Mouse (Mus musculus) liver, embryonic 11.5 days (tissue): Measurements from ENCODE around the gene Rapgef1. TPM values are rescaled to one million over a fixed set of nuclear protein-coding genes. Genes with fewer than 3 reads are reported as not detected.

ENCODE experiments used
- ATAC-seq: fragments of 200-750 bp; cut with Nextera tagmentation; replicated peaks from 2 replicates; pipeline ENCODE4 v1.8.0; 2017; ENCODE audit warnings: moderate number of reproducible peaks, mild to moderate bottlenecking, moderate TSS enrichment, moderate library complexity; ENCODE audit not compliant: low FRiP score
- DNase-seq: peaks from one replicate; pipeline ENCODE4 v3.0.0-alpha.2; 2017; ENCODE audit warnings: low spot score
- H3K27ac ChIP-seq: fragments of 300-500 bp; sonication (generic); 2 replicates; pipeline ENCODE4 v1.5.1; 2014; ENCODE audit warnings: mild to moderate bottlenecking, low read depth, low read length, control low read depth
- H3K27me3 ChIP-seq: fragments of 300-500 bp; sonication (generic); replicated peaks from 2 replicates; pipeline ENCODE4 v1.6.1; 2014; ENCODE audit warnings: low read length, mixed read lengths; ENCODE audit not compliant: control insufficient read depth, insufficient read depth
- H3K36me3 ChIP-seq: fragments of 300-500 bp; sonication (generic); 2 replicates; pipeline ENCODE4 v1.6.1; 2014; ENCODE audit warnings: mild to moderate bottlenecking, low read length, moderate library complexity, mixed read lengths; ENCODE audit not compliant: control insufficient read depth, insufficient read depth
- H3K4me1 ChIP-seq: fragments of 300-500 bp; sonication (generic); replicated peaks from 2 replicates; pipeline ENCODE4 v1.6.1; 2014; ENCODE audit warnings: low read length, mixed read lengths; ENCODE audit not compliant: control insufficient read depth, insufficient read depth
- H3K4me2 ChIP-seq: fragments of 300-500 bp; sonication (generic); 2 replicates; pipeline ENCODE4 v1.6.1; 2014; ENCODE audit warnings: mild to moderate bottlenecking, control low read depth, moderate library complexity
- H3K4me3 ChIP-seq: fragments of 300-500 bp; sonication (generic); 2 replicates; pipeline ENCODE4 v1.5.1; 2014; ENCODE audit warnings: low read depth, low read length, control low read depth
- H3K9ac ChIP-seq: fragments of 300-500 bp; sonication (generic); 2 replicates; pipeline ENCODE4 v1.6.1; 2014; ENCODE audit warnings: low read depth, low read length, control low read depth
- H3K9me3 ChIP-seq: fragments of 300-500 bp; sonication (generic); 2 replicates; pipeline ENCODE4 v1.6.1; 2016; ENCODE audit warnings: low read length, inconsistent platforms, mixed read lengths; ENCODE audit not compliant: control insufficient read depth
- WGBS: fragments of 180-500 bp; shearing (Covaris S2); extraction: QIAGEN DNeasy Blood & Tissue Kit; methylation state at CpG from one replicate; pipeline ENCODE4 v1.1.7; 2014; 5-methylcytosine and 5-hydroxymethylcytosine counted together
- polyA plus RNA-seq: library from polyadenylated mRNA; unstranded; fragments of >200 nt; fragmentation: Nextera tagmentation; extraction: Ambion mirVana; gene quantifications from 2 replicates; pipeline ENCODE4 v1.2.1, GENCODE M21; 2014

Rapgef1 gene
- polyA plus RNA-seq, 1 experiment from 2014 or later: 16.5 TPM

- no peaks in the 10 kb centered on the region for H3K9me3 ChIP-seq
- no peak for ATAC-seq
- WGBS: 80% methylated on average over 1 of the region's 1 CpGs
Measured at GRCm38 (mm10) chr2:29657089-29657488, 37.6 kb downstream of the Rapgef1 start.

DNA sequence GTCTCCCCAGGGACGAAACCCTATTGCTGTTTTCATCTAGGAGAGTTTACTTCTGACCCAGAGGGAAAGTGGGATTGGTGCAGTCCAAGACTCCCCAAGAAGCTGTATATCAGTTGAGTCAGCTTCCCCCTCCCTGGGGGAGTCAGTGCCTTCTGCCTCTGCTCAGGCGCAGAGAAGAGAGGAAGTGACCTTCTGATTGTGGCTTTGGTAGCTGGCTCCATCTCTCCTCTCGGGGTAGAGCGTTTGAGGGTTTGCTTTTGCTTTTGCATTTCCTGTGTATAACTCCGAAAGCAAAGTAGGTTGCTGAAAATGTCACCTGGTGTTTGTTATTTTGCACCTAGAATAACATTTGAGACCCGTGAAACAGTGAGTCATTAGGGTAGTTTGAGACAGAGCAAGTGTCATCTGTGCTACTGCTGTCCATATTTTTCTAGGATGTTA lies 42.3 kb downstream of the Rapgef1 start:
- no peak overlapping the region for H3K4me3 ChIP-seq
- H3K4me1 ChIP-seq: peaks cover 40% of the 10 kb centered on the region
- no peak overlapping the region for H3K9ac ChIP-seq
- no peaks in the 10 kb centered on the region; the same call in 1 of the 2 replicates for H3K36me3 ChIP-seq
- ATAC-seq (no peak), DNase-seq (no peak)
- no peaks in the 10 kb centered on the region for H3K27me3 ChIP-seq
- WGBS: 49% methylated on average over 6 of the region's 6 CpGs
- H3K27ac ChIP-seq: no peak overlapping the region
- peak overlapping the region; percentile 1; the same call in 1 of the 2 replicates for H3K4me2 ChIP-seq
- H3K9me3 ChIP-seq: no peaks in the 10 kb centered on the region

More at GRCm38 (mm10) chr2:29657089-29657488, 37.6 kb downstream of the Rapgef1 start:
- H3K4me3 ChIP-seq: no peak overlapping the region
- H3K27me3 ChIP-seq: no peaks in the 10 kb centered on the region
- H3K36me3 ChIP-seq: no peaks in the 10 kb centered on the region
- no peak overlapping the region for H3K9ac ChIP-seq
- H3K27ac ChIP-seq: no peak overlapping the region
- peaks cover 16% of the 10 kb centered on the region for H3K4me1 ChIP-seq
- no peak overlapping the region for H3K4me2 ChIP-seq
- DNase-seq: no peak

- H3K9me3 ChIP-seq: no peaks in the 10 kb centered on the region
- no peak overlapping the region for H3K4me3 ChIP-seq
- H3K36me3 ChIP-seq: no peaks in the 10 kb centered on the region; the same call in 1 of the 2 replicates
- peaks cover 50% of the 10 kb centered on the region for H3K4me1 ChIP-seq
- no peak overlapping the region for H3K9ac ChIP-seq
- ATAC-seq: no peak
- 43% methylated on average over 4 of the region's 4 CpGs for whole genome bisulfite sequencing
- no peak overlapping the region; the same call in 1 of the 2 replicates for H3K27ac ChIP-seq
- H3K4me2 ChIP-seq: no peak overlapping the region
- H3K27me3 ChIP-seq: no peaks in the 10 kb centered on the region
- DNase-seq: no peak
Measured at GRCm38 (mm10) chr2:29663260-29663877, 43.8 kb downstream of the Rapgef1 start.

DNA sequence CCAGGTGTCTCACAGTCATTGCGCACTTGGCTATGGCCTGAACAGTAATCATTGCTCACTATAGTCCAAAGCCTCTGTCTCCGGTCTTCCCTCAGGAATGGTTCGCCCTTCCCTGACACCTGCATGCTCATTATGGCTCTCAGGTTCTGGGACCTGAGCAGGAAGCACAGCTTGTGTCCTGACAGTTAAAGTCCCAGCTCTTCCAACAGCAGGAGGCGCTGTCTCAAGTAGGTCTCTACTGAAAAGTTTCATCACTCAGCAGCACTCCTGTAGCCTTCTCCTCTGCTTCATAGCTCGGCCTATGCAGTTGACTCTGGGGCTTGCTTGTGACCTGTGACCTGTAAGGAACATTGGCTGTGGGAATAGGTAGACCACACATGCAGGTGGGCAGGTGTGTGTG lies 45.9 kb downstream of the Rapgef1 start:
- H3K4me1 ChIP-seq: peaks cover 53% of the 10 kb centered on the region
- H3K9me3 ChIP-seq: no peaks in the 10 kb centered on the region
- no peak overlapping the region for H3K4me3 ChIP-seq
- H3K9ac ChIP-seq: no peak overlapping the region
- no peak for ATAC-seq
- no peak for DNase-seq
- H3K4me2 ChIP-seq: no peak overlapping the region
- no peak overlapping the region for H3K27ac ChIP-seq
- WGBS: 83% methylated on average over 5 of the region's 5 CpGs
- no peaks in the 10 kb centered on the region for H3K27me3 ChIP-seq
- H3K36me3 ChIP-seq: no peaks in the 10 kb centered on the region; the same call in 1 of the 2 replicates

DNA sequence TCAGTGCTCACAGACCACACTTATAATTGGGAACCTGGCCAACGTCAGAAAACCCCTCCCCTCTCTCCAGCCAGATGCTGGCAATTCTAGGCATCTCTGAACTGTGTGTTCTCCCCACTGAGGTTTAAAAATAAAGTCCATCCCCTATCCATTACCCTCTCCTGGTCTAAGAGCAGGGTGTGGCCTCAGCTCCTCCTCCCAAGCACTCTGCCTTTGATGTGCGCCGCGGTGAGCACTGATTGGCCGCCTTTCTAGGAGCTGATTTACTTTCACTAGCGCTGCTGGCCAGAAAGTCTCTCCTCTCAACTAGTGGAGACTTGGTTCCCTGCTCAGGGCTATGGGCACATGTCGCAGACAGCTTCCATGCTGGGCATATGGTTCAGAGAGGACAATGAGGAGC lies 47.1 kb downstream of the Rapgef1 start:
- Histone ChIP-seq H3K4me3 (no peak overlapping the region), H3K27me3 (no peaks in the 10 kb centered on the region), H3K36me3 (no peaks in the 10 kb centered on the region; the same call in 1 of the 2 replicates), H3K4me1 (peaks cover 48% of the 10 kb centered on the region), H3K4me2 (no peak overlapping the region), H3K9ac (no peak overlapping the region), H3K9me3 (no peaks in the 10 kb centered on the region), H3K27ac (no peak overlapping the region)
- 25% methylated on average over 7 of the region's 7 CpGs for WGBS
- ATAC-seq (0 out of 2 replicates have a peak, but pooled peaks have one; percentile 35), DNase-seq (no peak)

GRCm38 (mm10) chr2:29667109-29667508 lies 47.6 kb downstream of the Rapgef1 start:
- no peak overlapping the region for H3K4me2 ChIP-seq
- no peaks in the 10 kb centered on the region for H3K9me3 ChIP-seq
- no peaks in the 10 kb centered on the region for H3K27me3 ChIP-seq
- no peak for ATAC-seq
- 84% methylated on average over 4 of the region's 4 CpGs for WGBS
- DNase-seq: no peak
- no peaks in the 10 kb centered on the region; the same call in 1 of the 2 replicates for H3K36me3 ChIP-seq
- H3K27ac ChIP-seq: no peak overlapping the region
- no peak overlapping the region for H3K9ac ChIP-seq
- no peak overlapping the region for H3K4me3 ChIP-seq
- peaks cover 45% of the 10 kb centered on the region for H3K4me1 ChIP-seq

DNA sequence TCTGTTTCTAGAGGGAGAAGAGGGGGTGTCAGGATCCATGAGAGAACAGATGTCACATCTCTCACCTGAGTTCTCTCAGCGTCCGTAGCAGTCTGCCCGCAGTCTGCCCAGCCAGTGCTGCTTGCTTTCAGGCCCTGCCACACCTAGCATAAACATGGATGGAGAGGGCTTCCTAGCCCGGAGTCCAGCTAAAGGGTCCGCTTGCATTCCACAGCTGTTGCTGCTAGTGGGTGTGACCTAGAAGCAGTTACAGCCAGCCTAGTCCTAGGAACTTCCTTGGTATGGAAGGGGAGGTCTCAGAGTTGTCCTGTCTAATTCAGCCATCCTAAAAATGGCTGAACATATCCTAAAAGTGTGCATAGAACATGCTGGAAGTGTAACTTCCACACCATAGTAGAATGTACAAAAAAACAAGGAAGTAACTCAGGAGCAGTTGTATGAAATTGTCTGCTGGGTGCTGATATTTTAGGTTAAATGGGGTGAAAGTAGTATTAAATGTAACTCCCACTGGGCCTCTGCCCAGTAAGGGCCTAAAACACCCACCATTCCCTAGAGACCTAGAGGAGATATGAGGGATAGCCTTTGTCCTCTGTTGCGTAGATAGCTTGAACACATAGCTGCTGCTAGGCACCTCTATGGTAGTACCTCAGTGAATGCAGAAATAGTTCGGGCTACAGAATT lies 48.6 kb downstream of the Rapgef1 start:
- Histone ChIP-seq H3K4me2 (no peak overlapping the region), H3K27ac (no peak overlapping the region), H3K9me3 (no peaks in the 10 kb centered on the region), H3K9ac (no peak overlapping the region), H3K4me1 (peaks cover 37% of the 10 kb centered on the region), H3K4me3 (no peak overlapping the region), H3K36me3 (no peaks in the 10 kb centered on the region), H3K27me3 (no peaks in the 10 kb centered on the region)
- no peak for DNase-seq
- 87% methylated on average over 7 of the region's 7 CpGs for WGBS
- no peak for ATAC-seq

DNA sequence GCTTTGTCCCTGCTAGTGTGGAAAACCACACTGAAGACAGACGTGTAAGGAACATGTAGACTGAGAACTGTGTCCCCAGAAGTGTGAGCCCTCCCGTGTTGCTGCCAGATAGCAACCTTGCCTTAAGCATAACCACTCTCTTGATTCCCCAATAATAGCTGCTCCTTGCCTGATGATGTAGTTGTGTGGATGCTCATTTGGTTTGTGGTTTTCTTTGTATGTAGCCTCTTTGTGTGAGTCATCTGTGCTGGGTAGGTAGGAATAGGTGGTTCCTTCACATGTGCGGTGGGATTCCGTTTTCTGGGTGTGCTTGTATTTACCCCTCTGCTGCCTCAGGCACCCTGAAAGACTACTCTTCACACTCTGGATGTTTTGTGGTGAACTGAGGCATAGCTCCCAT lies 49.4 kb downstream of the Rapgef1 start:
- no peaks in the 10 kb centered on the region for H3K36me3 ChIP-seq
- H3K9me3 ChIP-seq: no peaks in the 10 kb centered on the region
- H3K4me3 ChIP-seq: no peak overlapping the region
- H3K9ac ChIP-seq: no peak overlapping the region
- H3K4me2 ChIP-seq: no peak overlapping the region
- H3K27ac ChIP-seq: no peak overlapping the region
- no peaks in the 10 kb centered on the region for H3K27me3 ChIP-seq
- 91% methylated on average over 4 of the region's 4 CpGs for WGBS
- DNase-seq (no peak), ATAC-seq (no peak)
- H3K4me1 ChIP-seq: peaks cover 33% of the 10 kb centered on the region

DNA sequence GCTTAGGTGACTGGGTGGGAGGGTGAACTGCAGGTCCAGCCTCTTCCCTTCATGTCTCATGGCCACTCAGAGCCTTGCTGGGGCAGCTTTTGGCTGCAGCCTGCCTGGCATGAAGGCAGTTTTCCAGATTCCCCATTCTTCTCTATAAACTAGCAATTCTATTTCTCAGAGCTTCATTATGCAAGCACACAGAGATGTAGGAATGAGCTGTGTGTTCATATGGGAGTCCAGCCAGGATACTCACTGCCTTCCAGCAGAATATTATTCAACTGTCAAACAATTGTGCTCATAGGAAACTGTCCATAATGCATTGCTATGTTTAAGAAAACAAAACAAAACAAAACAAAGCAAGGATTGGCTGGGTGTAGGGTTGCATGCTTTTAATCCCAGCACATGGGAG lies 50.2 kb downstream of the Rapgef1 start:
- H3K36me3 ChIP-seq: no peaks in the 10 kb centered on the region
- no peaks in the 10 kb centered on the region for H3K9me3 ChIP-seq
- ATAC-seq: no peak
- DNase-seq: no peak
- H3K9ac ChIP-seq: no peak overlapping the region
- no peaks in the 10 kb centered on the region for H3K27me3 ChIP-seq
- H3K4me3 ChIP-seq: no peak overlapping the region
- H3K4me1 ChIP-seq: peaks cover 40% of the 10 kb centered on the region
- H3K27ac ChIP-seq: no peak overlapping the region
- no peak overlapping the region for H3K4me2 ChIP-seq
